10 mouse cellular contexts compared by ENCODE assay signal in genomic region chr15:103298026-103298425, GRCm38 (mm10). TPM values are rescaled to one million over a fixed set of nuclear protein-coding genes. Genes with fewer than 3 reads are reported as not detected.
DNase-seq lines count a peak whose midpoint lies in the region; ATAC-seq lines count a peak whose summit lies in the region.
"Had no signal": no experiment of that assay in that cellular context is flagged by ENCODE, and none has a peak within 500 bp of the region (broad histone marks: within the 10 kb centered on the region; RNA-seq: fewer than 3 reads in every experiment).

No protein-coding gene starts in this region.

- no peak overlapping the region for H3K4me3 ChIP-seq in kidney, embryonic 14.5 days (ENCODE audit: low read length)
- H3K4me3 ChIP-seq in embryonic facial prominence, embryonic 12.5 days = no peak overlapping the region
- H3K4me3 ChIP-seq in hindbrain, embryonic 12.5 days = no peak overlapping the region
- no peak overlapping the region for H3K4me3 ChIP-seq in midbrain, embryonic 12.5 days
- H3K4me3 ChIP-seq in intestine, embryonic 16.5 days (ENCODE audit: low read length) = no peak overlapping the region
- H3K4me3 ChIP-seq: liver, embryonic 15.5 days had no signal

- peak overlapping the region; percentile 80; the same call in 1 of the 2 replicates for H3K27ac ChIP-seq in kidney, embryonic 14.5 days (ENCODE audit: low read depth, low read length)
- peak overlapping the region; percentile 85 for H3K27ac ChIP-seq in embryonic facial prominence, embryonic 12.5 days
- H3K27ac ChIP-seq in hindbrain, embryonic 12.5 days = peak overlapping the region; percentile 98
- H3K27ac ChIP-seq in midbrain, embryonic 12.5 days (replicated peaks) = peak overlapping the region; percentile 97
- H3K27ac ChIP-seq in intestine, embryonic 16.5 days (ENCODE audit: low read length) = no peak overlapping the region
- H3K27ac ChIP-seq: liver, embryonic 15.5 days had no signal

- H3K36me3 ChIP-seq in kidney, embryonic 14.5 days (ENCODE audit: control insufficient read depth, insufficient read depth, low read length) = peaks cover 29% of the 10 kb centered on the region
- H3K36me3 ChIP-seq in embryonic facial prominence, embryonic 12.5 days = peaks cover 16% of the 10 kb centered on the region
- H3K36me3 ChIP-seq in hindbrain, embryonic 12.5 days = peaks cover 12% of the 10 kb centered on the region; the same call in 1 of the 2 replicates
- peaks cover 20% of the 10 kb centered on the region for H3K36me3 ChIP-seq in midbrain, embryonic 12.5 days
- peaks cover 10% of the 10 kb centered on the region for H3K36me3 ChIP-seq in intestine, embryonic 16.5 days (ENCODE audit: control insufficient read depth, insufficient read depth, low read length)

- WGBS in kidney, embryonic 14.5 days = 66% methylated on average over 3 of the region's 3 CpGs
- 70% methylated on average over 3 of the region's 3 CpGs for WGBS in embryonic facial prominence, embryonic 12.5 days
- WGBS in hindbrain, embryonic 12.5 days = 53% methylated on average over 3 of the region's 3 CpGs
- 59% methylated on average over 3 of the region's 3 CpGs for WGBS in midbrain, embryonic 12.5 days
- WGBS in intestine, embryonic 16.5 days = 76% methylated on average over 3 of the region's 3 CpGs

- H3K4me1 ChIP-seq in kidney, embryonic 14.5 days (ENCODE audit: control insufficient read depth, insufficient read depth, low read length) = peaks cover 69% of the 10 kb centered on the region
- peaks cover 79% of the 10 kb centered on the region for H3K4me1 ChIP-seq in embryonic facial prominence, embryonic 12.5 days
- H3K4me1 ChIP-seq in hindbrain, embryonic 12.5 days = peaks cover 79% of the 10 kb centered on the region
- H3K4me1 ChIP-seq in midbrain, embryonic 12.5 days = peaks cover 79% of the 10 kb centered on the region
- peaks cover 37% of the 10 kb centered on the region for H3K4me1 ChIP-seq in intestine, embryonic 16.5 days (ENCODE audit: control insufficient read depth, insufficient read depth, low read length)

- DNase-seq in kidney, adult 18-20 months = no peak
- DNase-seq in cerebellum, postnatal 4 days (ENCODE audit: low spot score in 2 of 2) = no peak
- DNase-seq in ovary, adult 18-20 months (ENCODE audit: low spot score) = no peak

- no peaks in the 10 kb centered on the region for H3K27me3 ChIP-seq in kidney, embryonic 14.5 days (ENCODE audit: control insufficient read depth, insufficient read depth, low read length)
- no peaks in the 10 kb centered on the region for H3K27me3 ChIP-seq in embryonic facial prominence, embryonic 12.5 days
- no peaks in the 10 kb centered on the region for H3K27me3 ChIP-seq in hindbrain, embryonic 12.5 days
- no peaks in the 10 kb centered on the region for H3K27me3 ChIP-seq in midbrain, embryonic 12.5 days
- no peaks in the 10 kb centered on the region for H3K27me3 ChIP-seq in intestine, embryonic 16.5 days (replicated peaks; ENCODE audit: control insufficient read depth, insufficient read depth, low read length)

- no peaks in the 10 kb centered on the region for H3K9me3 ChIP-seq in kidney, embryonic 14.5 days (ENCODE audit: control insufficient read depth, low read length)
- H3K9me3 ChIP-seq in embryonic facial prominence, embryonic 12.5 days = no peaks in the 10 kb centered on the region
- H3K9me3 ChIP-seq in hindbrain, embryonic 12.5 days (replicated peaks) = no peaks in the 10 kb centered on the region
- no peaks in the 10 kb centered on the region for H3K9me3 ChIP-seq in midbrain, embryonic 12.5 days
- no peaks in the 10 kb centered on the region for H3K9me3 ChIP-seq in intestine, embryonic 16.5 days (ENCODE audit: control insufficient read depth, low read length)
- H3K9me3 ChIP-seq: liver, embryonic 15.5 days had no signal

- no peak overlapping the region; the same call in 1 of the 2 replicates for H3K9ac ChIP-seq in kidney, embryonic 14.5 days (ENCODE audit: low read depth, low read length)
- no peak overlapping the region for H3K9ac ChIP-seq in embryonic facial prominence, embryonic 12.5 days
- no peak overlapping the region for H3K9ac ChIP-seq in hindbrain, embryonic 12.5 days
- H3K9ac ChIP-seq in midbrain, embryonic 12.5 days (replicated peaks) = no peak overlapping the region
- no peak overlapping the region for H3K9ac ChIP-seq in intestine, embryonic 16.5 days (ENCODE audit: low read depth, low read length)
- H3K9ac ChIP-seq: liver, embryonic 15.5 days had no signal

- peak overlapping the region; percentile 23; the same call in 1 of the 2 replicates for H3K4me2 ChIP-seq in kidney, embryonic 14.5 days (replicated peaks; ENCODE audit: low read depth, low read length)
- no peak overlapping the region for H3K4me2 ChIP-seq in embryonic facial prominence, embryonic 12.5 days (replicated peaks)
- H3K4me2 ChIP-seq in hindbrain, embryonic 12.5 days (replicated peaks) = no peak overlapping the region
- no peak overlapping the region for H3K4me2 ChIP-seq in midbrain, embryonic 12.5 days (replicated peaks)
- no peak overlapping the region for H3K4me2 ChIP-seq in intestine, embryonic 16.5 days (ENCODE audit: low read depth, low read length)
- H3K4me2 ChIP-seq: liver, embryonic 15.5 days had no signal

- ATAC-seq in kidney, embryonic 14.5 days (ENCODE audit: low FRiP score, low TSS enrichment) = no peak
- no peak for ATAC-seq in embryonic facial prominence, embryonic 12.5 days (ENCODE audit: insufficient number of reproducible peaks, insufficient read depth, low FRiP score, low TSS enrichment)
- ATAC-seq in hindbrain, embryonic 12.5 days (ENCODE audit: low FRiP score) = no peak
- no peak for ATAC-seq in midbrain, embryonic 12.5 days (ENCODE audit: low FRiP score, low read depth)
- no peak for ATAC-seq in intestine, embryonic 16.5 days

RNA-seq across cellular contexts. Expression of gene Gpr84, which starts 12.4 kb away (rescaled TPM):
- 0.47 and 0.69 TPM in 2 replicates for polyA plus RNA-seq in kidney, embryonic 14.5 days (2014; fragmentation: Nextera tagmentation; extraction: Ambion mirVana)
- 0.47 and 0.67 TPM in 2 replicates for polyA plus RNA-seq in embryonic facial prominence, embryonic 12.5 days (2016; fragmentation: Nextera tagmentation; extraction: Ambion mirVana)
- polyA plus RNA-seq in hindbrain, embryonic 12.5 days (2016; fragmentation: Nextera tagmentation; extraction: Ambion mirVana) = 0.36 and 0.51 TPM in 2 replicates
- polyA plus RNA-seq in midbrain, embryonic 12.5 days (2016; fragmentation: Nextera tagmentation; extraction: Ambion mirVana) = 0.10 and 0.20 TPM in 2 replicates
- polyA plus RNA-seq in intestine, embryonic 16.5 days (2015; fragmentation: Nextera tagmentation; extraction: Ambion mirVana) = 0.09 and 0.20 TPM in 2 replicates
- polyA plus RNA-seq: urinary bladder, adult 2 months had no signal

RNA-seq across cellular contexts. Expression of gene Copz1, which starts 25.5 kb away (rescaled TPM):
- polyA plus RNA-seq in kidney, embryonic 14.5 days (2014; fragmentation: Nextera tagmentation; extraction: Ambion mirVana) = 290 and 322 TPM in 2 replicates
- 257 and 268 TPM in 2 replicates for polyA plus RNA-seq in embryonic facial prominence, embryonic 12.5 days (2016; fragmentation: Nextera tagmentation; extraction: Ambion mirVana)
- 235 and 247 TPM in 2 replicates for polyA plus RNA-seq in hindbrain, embryonic 12.5 days (2016; fragmentation: Nextera tagmentation; extraction: Ambion mirVana)
- 232 and 235 TPM in 2 replicates for polyA plus RNA-seq in midbrain, embryonic 12.5 days (2016; fragmentation: Nextera tagmentation; extraction: Ambion mirVana)
- 297 and 298 TPM in 2 replicates for polyA plus RNA-seq in intestine, embryonic 16.5 days (2015; fragmentation: Nextera tagmentation; extraction: Ambion mirVana)

RNA-seq across cellular contexts. Expression of gene Nfe2, which starts 39.8 kb away (rescaled TPM):
- polyA plus RNA-seq in kidney, embryonic 14.5 days (2014; fragmentation: Nextera tagmentation; extraction: Ambion mirVana) = 3.1 and 3.9 TPM in 2 replicates
- 4.9 and 5.2 TPM in 2 replicates for polyA plus RNA-seq in embryonic facial prominence, embryonic 12.5 days (2016; fragmentation: Nextera tagmentation; extraction: Ambion mirVana)
- 5.1 and 5.4 TPM in 2 replicates for polyA plus RNA-seq in hindbrain, embryonic 12.5 days (2016; fragmentation: Nextera tagmentation; extraction: Ambion mirVana)
- polyA plus RNA-seq in midbrain, embryonic 12.5 days (2016; fragmentation: Nextera tagmentation; extraction: Ambion mirVana) = 3.4 and 3.8 TPM in 2 replicates
- 3.4 and 5.2 TPM in 2 replicates for polyA plus RNA-seq in intestine, embryonic 16.5 days (2015; fragmentation: Nextera tagmentation; extraction: Ambion mirVana)

RNA-seq across cellular contexts. Expression of gene Zfp385a, which starts 41.9 kb away (rescaled TPM):
- 12.3 and 18.2 TPM in 2 replicates for polyA plus RNA-seq in kidney, embryonic 14.5 days (2014; fragmentation: Nextera tagmentation; extraction: Ambion mirVana)
- 12.6 and 14.5 TPM in 2 replicates for polyA plus RNA-seq in embryonic facial prominence, embryonic 12.5 days (2016; fragmentation: Nextera tagmentation; extraction: Ambion mirVana)
- 20.5 and 23.8 TPM in 2 replicates for polyA plus RNA-seq in hindbrain, embryonic 12.5 days (2016; fragmentation: Nextera tagmentation; extraction: Ambion mirVana)
- 19.6 and 20.8 TPM in 2 replicates for polyA plus RNA-seq in midbrain, embryonic 12.5 days (2016; fragmentation: Nextera tagmentation; extraction: Ambion mirVana)
- polyA plus RNA-seq in intestine, embryonic 16.5 days (2015; fragmentation: Nextera tagmentation; extraction: Ambion mirVana) = 3.6 and 4.1 TPM in 2 replicates

RNA-seq across cellular contexts. Expression of gene Hnrnpa1, which starts 57.8 kb away (rescaled TPM):
- polyA plus RNA-seq in kidney, embryonic 14.5 days (2014; fragmentation: Nextera tagmentation; extraction: Ambion mirVana) = 1,180 and 1,314 TPM in 2 replicates
- 1,204 and 1,244 TPM in 2 replicates for polyA plus RNA-seq in embryonic facial prominence, embryonic 12.5 days (2016; fragmentation: Nextera tagmentation; extraction: Ambion mirVana)
- 1,137 and 1,149 TPM in 2 replicates for polyA plus RNA-seq in hindbrain, embryonic 12.5 days (2016; fragmentation: Nextera tagmentation; extraction: Ambion mirVana)
- 1,196 and 1,287 TPM in 2 replicates for polyA plus RNA-seq in midbrain, embryonic 12.5 days (2016; fragmentation: Nextera tagmentation; extraction: Ambion mirVana)
- polyA plus RNA-seq in intestine, embryonic 16.5 days (2015; fragmentation: Nextera tagmentation; extraction: Ambion mirVana) = 472 and 503 TPM in 2 replicates
